Mouse (Mus musculus): ENCODE data around the gene Adgrb3.

DNA sequence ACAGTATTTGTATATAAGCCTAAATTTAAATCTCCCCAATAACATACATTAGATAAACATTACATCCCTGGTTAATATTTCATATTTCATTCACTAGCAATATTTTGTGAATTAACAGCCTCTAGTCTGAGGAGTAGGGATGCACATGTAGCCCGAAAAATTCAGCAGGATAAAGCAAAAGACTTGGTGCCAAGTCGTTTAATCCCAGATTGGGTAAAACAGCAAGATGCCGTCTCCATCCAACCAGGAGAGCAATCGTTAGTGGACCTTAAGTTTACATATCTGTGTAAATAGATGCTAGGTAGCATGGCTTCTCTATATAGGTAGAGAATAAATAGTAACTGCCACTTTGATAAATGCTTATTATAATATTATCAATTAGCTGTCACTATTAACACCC is 52.0 kb downstream of the Adgrb3 start:
- TF ChIP-seq POLR2A (IDR thresholded peaks at IDR 0.05; ENCODE audit: borderline replicate concordance, insufficient read depth, low read length) (no peak), CTCF (IDR thresholded peaks at IDR 0.05; ENCODE audit: borderline replicate concordance, insufficient read depth, low read depth, low read length) (no peak)
